10 mouse cellular contexts compared by ENCODE assay signal in the genomic region with DNA sequence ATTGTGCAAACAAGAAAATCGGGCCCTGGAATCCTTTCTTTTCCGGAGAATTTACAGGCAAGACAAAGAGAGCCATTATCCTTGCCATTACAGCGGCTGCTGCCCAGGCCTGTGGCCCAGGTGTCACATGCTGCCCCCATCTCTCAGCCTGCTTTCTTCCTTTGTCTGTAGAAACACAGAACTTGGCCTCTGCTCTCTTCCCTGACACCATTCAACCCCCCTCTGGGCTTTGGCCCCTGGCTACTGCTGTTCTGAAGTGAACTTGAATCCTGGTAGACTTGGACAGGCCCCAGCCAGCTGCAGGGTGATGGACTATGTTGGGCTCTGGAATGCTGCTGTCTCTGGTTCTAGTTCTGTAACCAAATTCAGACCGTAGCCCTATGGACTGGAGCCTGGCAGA.
DNase-seq lines count a peak whose midpoint lies in the region; ATAC-seq and TF ChIP-seq lines count a peak whose summit lies in the region.
"Had no signal": no experiment of that assay in that cellular context is flagged by ENCODE, and none has a peak within 500 bp of the region (broad histone marks: within the 10 kb centered on the region; RNA-seq: fewer than 3 reads in every experiment).

No protein-coding gene starts in this region.

- H3K9ac ChIP-seq in heart, adult 2 months (ENCODE audit: low read depth, low read length), result no peak overlapping the region
- no peak overlapping the region for H3K9ac ChIP-seq in forebrain, embryonic 14.5 days (ENCODE audit: low read length)
- H3K9ac ChIP-seq in intestine, postnatal 0 days (ENCODE audit: low read depth, low read length), result no peak overlapping the region
- H3K9ac ChIP-seq: liver, embryonic 14.5 days had no signal

- no peaks in the 10 kb centered on the region for H3K79me2 ChIP-seq in heart, adult 2 months (replicated peaks; ENCODE audit: control insufficient read depth, insufficient read depth, low read length)

- H3K27me3 ChIP-seq in heart, adult 2 months (ENCODE audit: control insufficient read depth, insufficient read depth, low read length), result no peaks in the 10 kb centered on the region
- no peaks in the 10 kb centered on the region for H3K27me3 ChIP-seq in forebrain, embryonic 14.5 days (replicated peaks; ENCODE audit: control insufficient read depth, insufficient read depth, low read length)
- no peaks in the 10 kb centered on the region for H3K27me3 ChIP-seq in intestine, postnatal 0 days (replicated peaks; ENCODE audit: control insufficient read depth, insufficient read depth, low read length)
- H3K27me3 ChIP-seq: CH12.LX had no signal

- no peak overlapping the region; the same call in 1 of the 2 replicates for H3K27ac ChIP-seq in heart, adult 2 months
- no peak overlapping the region for H3K27ac ChIP-seq in forebrain, embryonic 14.5 days (ENCODE audit: low read depth, low read length)
- H3K27ac ChIP-seq in intestine, postnatal 0 days (ENCODE audit: low read depth, low read length), result no peak overlapping the region
- H3K27ac ChIP-seq: liver, embryonic 14.5 days had no signal

- ATAC-seq in forebrain, embryonic 14.5 days, result no peak
- ATAC-seq in megakaryocyte progenitor cell, adult 5-6 weeks (replicated peaks; ENCODE audit: poor library complexity), result no peak
- ATAC-seq in intestine, postnatal 0 days, result no peak

- no peaks in the 10 kb centered on the region for H3K36me3 ChIP-seq in heart, adult 2 months (ENCODE audit: control insufficient read depth, insufficient read depth, low read length)
- H3K36me3 ChIP-seq in forebrain, embryonic 14.5 days (ENCODE audit: control insufficient read depth, insufficient read depth, low read length), result no peaks in the 10 kb centered on the region
- no peaks in the 10 kb centered on the region for H3K36me3 ChIP-seq in intestine, postnatal 0 days (ENCODE audit: control insufficient read depth, insufficient read depth)

- DNase-seq in heart, adult 8-10 months (ENCODE audit: low spot score), result peak; percentile 21
- DNase-seq in heart, adult 2 months, result no peak
- peak; percentile 96 for DNase-seq in Muller cell, postnatal 12 days (ENCODE audit: inconsistent ontology term)
- DNase-seq in forebrain, embryonic 14.5 days (ENCODE audit: low spot score), result peak; percentile 19
- DNase-seq in kidney, postnatal 36 days, result peak; percentile 79 to 81
- DNase-seq in ovary, postnatal 14 days (ENCODE audit: low spot score), result no peak

- TF ChIP-seq EP300 in heart, adult 2 months (IDR thresholded peaks at IDR 0.05; ENCODE audit: insufficient read depth, low read depth, low read length), result no peak

- TF ChIP-seq POLR2A in heart, adult 2 months (IDR thresholded peaks at IDR 0.05; ENCODE audit: insufficient read depth, low read depth, low read length), result no peak

- peaks cover 10% of the 10 kb centered on the region for H3K4me1 ChIP-seq in heart, adult 2 months (ENCODE audit: control insufficient read depth, insufficient read depth, low read length)
- peaks cover 6% of the 10 kb centered on the region; the same call in 1 of the 2 replicates for H3K4me1 ChIP-seq in forebrain, embryonic 14.5 days (ENCODE audit: control insufficient read depth, insufficient read depth, low read length)
- H3K4me1 ChIP-seq in intestine, postnatal 0 days (replicated peaks; ENCODE audit: control insufficient read depth, insufficient read depth, low read length), result no peaks in the 10 kb centered on the region

- H3K9me3 ChIP-seq in forebrain, embryonic 14.5 days (replicated peaks; ENCODE audit: control insufficient read depth, low read length), result no peaks in the 10 kb centered on the region
- no peaks in the 10 kb centered on the region for H3K9me3 ChIP-seq in intestine, postnatal 0 days (ENCODE audit: control insufficient read depth)

- intact Hi-C loops in heart, adult 2 months (cut with DNase I), result no loop called here

- no peak for TF ChIP-seq CTCF in heart, adult 2 months (IDR thresholded peaks at IDR 0.05)
- TF ChIP-seq CTCF in intestine, postnatal 0 days (IDR thresholded peaks at IDR 0.05; ENCODE audit: low read depth), result no peak

- H3K4me3 ChIP-seq in heart, adult 2 months, result no peak overlapping the region
- H3K4me3 ChIP-seq in forebrain, embryonic 14.5 days (ENCODE audit: low read depth, low read length), result no peak overlapping the region
- H3K4me3 ChIP-seq in intestine, postnatal 0 days (ENCODE audit: low read depth, low read length), result no peak overlapping the region

- WGBS in heart, adult 2 months, result 45% methylated on average over 4 of the region's 4 CpGs
- 23% methylated on average over 4 of the region's 4 CpGs for WGBS in forebrain, embryonic 14.5 days
- WGBS in intestine, postnatal 0 days, result 41% methylated on average over 4 of the region's 4 CpGs

- H3K4me2 ChIP-seq in forebrain, embryonic 14.5 days (ENCODE audit: low read length), result no peak overlapping the region
- H3K4me2 ChIP-seq in intestine, postnatal 0 days (replicated peaks; ENCODE audit: low read depth), result no peak overlapping the region

Comparison
In these comparisons a context has a peak if more than half of its experiments do, and no peak if none do; other contexts are left out.
1. DNase-seq: peak in heart, adult 8-10 months (single experiment), Muller cell, postnatal 12 days (single experiment), forebrain, embryonic 14.5 days (single experiment) and kidney, postnatal 36 days (2 of 2); none in heart, adult 2 months (0 of 2) and ovary, postnatal 14 days (single experiment).